Mouse (Mus musculus) gastrocnemius, postnatal 14 days (tissue): Measurements from ENCODE around the gene Klk5. TPM values are rescaled to one million over a fixed set of nuclear protein-coding genes. Genes with fewer than 3 reads are reported as not detected.

Source experiments
- DNase-seq: peaks from one replicate; pipeline ENCODE4 v3.0.0; 2021; ENCODE audit warnings: mixed read lengths
- intact Hi-C: fragments of 180-260 bp; cut with DNase I; formaldehyde crosslinking; loops from one replicate; pipeline ENCODE4 v1.15.1; 2025; ENCODE audit warnings: low total_unique reads
- total RNA-seq, 2 experiments: library from RNA; stranded (reverse); gene quantifications; 2 replicates each; pipeline ENCODE4 v1.2.3; 2021

Klk5 gene
- total RNA-seq, 2 experiments from 2014 or later = not detected

DNA sequence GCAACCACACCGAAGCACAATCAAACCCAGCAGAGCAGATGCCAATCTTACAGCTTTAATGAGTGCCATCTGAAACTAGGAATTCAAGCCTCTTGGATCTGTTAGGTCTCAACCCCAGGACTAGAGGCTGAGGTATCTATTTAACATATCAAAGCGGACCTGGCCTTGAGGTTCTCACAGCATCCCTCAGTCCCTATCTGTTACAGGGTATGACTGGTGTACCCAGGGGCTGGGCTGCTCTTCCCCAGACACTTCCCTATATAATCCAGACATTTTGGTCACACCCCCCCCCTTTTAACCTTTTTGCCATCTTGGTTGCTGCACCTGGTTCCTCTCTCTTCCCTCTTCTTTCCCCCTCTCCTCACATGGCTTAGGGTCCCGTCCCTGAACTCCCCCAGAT is 31.9 kb downstream of the Klk5 start:
- intact Hi-C loops = no loop called here
- no peak for DNase-seq

DNA sequence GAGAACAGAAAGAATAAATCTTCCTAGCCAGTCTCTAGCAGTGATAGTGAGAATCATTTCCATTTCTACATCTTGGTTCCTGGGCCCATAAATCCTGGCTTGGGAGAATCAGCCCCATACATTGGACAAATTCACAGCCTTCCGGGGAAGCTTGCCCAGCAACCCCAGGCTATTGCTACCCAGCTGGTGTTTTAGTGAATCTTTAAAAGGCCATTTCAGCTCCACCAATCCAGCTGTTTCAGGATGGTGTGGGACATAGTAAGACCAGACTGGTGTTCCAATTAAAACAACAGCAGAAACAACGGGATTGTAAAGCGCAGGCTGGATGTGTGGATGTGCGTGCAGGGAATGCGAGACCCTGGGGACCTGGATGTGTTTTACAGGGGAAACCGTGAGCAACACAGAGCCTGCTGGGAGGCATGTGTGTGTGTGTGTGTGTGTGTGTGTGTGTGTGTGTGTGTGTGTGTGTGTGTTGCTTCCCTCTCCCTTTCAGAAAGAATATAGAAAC is 33.2 kb downstream of the Klk5 start:
- DNase-seq = no peak
- intact Hi-C loops = no loop called here

DNA sequence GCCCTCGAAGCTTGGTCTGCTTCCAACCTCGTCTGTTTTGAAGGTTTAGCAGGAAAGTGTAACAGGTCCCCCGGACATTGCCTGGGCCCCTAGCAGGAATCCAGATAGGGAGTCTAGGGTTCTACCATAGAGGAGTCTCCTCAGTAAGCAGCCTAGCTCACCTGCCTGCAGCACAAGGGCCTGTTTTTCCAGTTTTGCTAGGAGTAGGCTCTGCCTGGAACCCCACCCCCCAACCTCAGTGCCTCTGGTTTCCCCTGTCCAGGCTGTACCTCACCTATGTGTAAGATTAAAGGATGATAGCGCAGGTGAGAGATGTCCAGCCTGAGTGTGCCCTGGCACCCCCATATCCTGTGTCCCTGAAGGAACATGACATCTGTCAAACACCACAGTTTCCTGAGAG is 34.7 kb downstream of the Klk5 start:
- intact Hi-C loops = no loop called here

DNA sequence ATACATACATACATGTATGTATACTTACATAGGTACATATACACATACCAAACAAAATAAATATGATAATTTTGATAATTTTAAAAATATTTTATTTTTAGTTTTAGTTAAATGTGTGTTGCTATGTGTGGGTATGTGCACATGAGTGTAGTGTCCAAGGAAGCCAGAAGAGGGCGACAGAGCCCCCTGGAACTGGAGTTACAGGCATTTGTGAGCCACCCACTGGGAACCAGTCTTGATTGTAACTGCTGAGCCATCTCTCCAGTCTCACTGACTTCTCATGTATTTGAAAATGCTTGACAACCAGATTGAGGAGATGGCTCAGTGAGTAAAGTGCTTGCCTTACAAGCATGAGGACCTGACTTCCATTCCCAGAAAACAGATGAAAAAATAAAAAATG is 36.5 kb downstream of the Klk5 start:
- no peak for DNase-seq
- intact Hi-C loops = no loop called here

More for the DNA sequence above, 34.7 kb downstream of the Klk5 start:
- no peak for DNase-seq

DNA sequence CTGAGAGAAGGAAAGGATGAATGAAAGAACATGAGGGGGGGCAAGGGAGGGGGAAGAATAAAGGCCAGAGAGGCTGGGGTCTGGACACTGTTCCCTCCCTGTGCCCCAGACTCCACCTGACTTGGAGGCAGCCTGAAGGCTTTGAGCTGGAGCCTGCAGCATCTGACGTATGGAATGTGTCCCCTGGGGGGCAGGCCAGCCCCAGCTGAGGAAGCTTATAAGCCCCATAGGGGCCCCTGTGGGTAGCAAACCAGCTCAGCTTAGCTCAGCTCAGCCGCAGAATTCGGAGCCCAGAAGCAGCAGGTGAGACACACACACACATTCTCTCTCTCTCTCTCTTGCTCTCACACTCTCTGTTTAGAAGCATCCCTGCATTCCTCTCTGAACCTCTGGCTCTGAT is 39.1 kb downstream of the Klk5 start, which contains the start of gene Klk4:
Gene Klk4 (plus strand): TSS at position 249 of the 400 bp plus-strand sequence.
- no peak for DNase-seq

DNA sequence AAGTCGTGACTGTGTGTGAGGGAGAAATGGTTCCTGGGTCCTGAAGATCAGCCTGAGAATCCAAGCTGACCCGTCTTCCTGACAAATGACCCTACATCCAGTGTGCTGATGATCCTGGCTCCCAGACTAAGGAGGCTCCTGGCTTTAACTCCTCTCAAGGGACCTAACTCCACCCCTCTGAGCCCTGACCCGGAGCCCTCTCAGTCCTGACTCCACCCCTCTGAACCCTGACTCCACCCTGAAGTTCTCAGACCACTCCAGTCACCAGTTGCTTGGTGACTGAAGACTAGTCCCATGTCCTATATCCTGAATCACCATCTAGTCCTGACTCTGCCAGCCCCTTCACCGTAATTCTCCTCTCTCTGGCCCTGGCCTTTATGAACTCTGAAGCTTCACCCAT is 40.6 kb downstream of the Klk5 start:
- intact Hi-C loops = no loop called here

More for the DNA sequence above, 39.1 kb downstream of the Klk5 start, which contains the start of gene Klk4:
- intact Hi-C loops = no loop called here

DNA sequence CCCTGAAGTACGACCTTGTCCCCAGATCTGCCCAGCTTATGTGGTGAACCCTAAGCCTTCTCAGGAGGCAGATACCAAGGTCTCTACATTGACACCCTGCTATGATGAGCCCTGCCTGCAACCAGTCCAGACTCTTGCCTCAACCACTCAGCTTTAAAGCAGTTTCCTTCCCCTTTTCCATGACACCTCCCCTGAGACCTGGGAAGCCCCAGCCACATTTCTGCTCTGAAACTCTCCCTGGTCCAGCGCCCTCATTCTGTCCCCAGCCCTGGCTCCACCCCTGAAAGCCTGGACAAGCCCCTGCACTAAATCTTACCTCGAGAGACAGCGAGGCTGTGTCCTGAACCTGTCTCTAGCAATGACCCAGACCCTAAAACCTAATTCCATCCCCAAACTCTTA is 41.0 kb downstream of the Klk5 start:
- peak; percentile 17 for DNase-seq
- intact Hi-C loops = no loop called here

More for the DNA sequence above, 40.6 kb downstream of the Klk5 start:
- no peak for DNase-seq

DNA sequence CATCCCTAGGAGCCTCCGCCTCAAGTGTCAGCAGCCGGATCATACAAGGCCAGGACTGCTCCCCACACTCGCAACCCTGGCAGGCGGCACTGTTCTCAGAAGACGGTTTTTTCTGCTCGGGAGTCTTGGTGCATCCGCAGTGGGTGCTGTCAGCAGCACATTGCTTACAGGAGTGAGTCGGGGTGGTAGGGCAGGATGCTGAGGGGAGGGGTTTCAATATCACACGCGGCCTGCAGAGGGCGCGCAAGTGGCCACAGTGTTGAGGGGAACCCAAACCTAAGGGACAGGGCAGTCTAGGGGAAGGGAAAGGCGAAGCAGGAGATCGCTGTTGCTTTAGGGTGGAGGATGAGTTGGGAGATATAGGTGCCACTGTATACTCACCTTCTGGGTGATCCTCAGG is 41.8 kb downstream of the Klk5 start:
- intact Hi-C loops = no loop called here
- peak; percentile 36 for DNase-seq

DNA sequence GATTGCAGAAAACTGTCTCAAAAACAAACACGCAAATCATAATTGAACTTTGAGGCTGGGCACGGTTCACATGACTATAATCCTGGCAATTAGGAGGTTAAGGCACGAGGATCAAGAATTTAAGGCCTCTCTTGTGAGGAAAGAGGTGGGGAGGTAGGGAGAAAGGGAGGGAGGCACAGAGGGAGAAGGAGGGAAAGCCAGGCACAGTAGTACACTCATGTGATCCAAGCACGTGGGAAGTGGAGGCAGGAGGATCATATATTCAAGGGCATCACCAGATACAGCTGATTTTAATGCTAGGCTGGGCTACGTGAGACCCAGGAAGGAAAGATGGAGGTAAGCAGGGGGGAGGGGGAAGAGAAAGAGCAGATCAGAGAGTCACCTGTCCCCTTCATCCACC is 49.6 kb downstream of the Klk5 start:
- intact Hi-C loops = loop anchor here (5.0 kb wide), 1 partner anchor 214 kb away; no protein-coding TSS in a partner anchor
- no peak for DNase-seq

DNA sequence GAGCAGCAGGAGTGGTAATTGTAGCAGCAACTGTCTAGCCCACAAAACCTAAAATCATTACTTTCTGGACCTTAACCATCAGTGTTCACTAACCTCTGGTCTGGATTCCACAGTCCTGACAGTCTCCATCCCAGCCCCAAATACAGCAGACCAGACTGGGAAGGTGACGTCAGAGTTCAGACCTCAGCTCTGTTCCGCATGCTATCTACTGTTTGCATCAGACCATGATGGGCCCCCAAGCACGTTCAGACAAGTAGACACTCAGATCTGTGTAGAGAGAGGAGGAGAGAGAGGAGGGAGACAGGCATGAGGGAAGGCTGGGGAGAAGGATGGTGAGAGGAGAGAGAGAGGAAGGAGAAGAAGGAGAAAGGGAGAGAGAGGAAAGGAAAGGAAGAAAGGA is 50.0 kb downstream of the Klk5 start:
- intact Hi-C loops = loop anchor here (5.0 kb wide), 1 partner anchor 214 kb away; no protein-coding TSS in a partner anchor
- no peak for DNase-seq

DNA sequence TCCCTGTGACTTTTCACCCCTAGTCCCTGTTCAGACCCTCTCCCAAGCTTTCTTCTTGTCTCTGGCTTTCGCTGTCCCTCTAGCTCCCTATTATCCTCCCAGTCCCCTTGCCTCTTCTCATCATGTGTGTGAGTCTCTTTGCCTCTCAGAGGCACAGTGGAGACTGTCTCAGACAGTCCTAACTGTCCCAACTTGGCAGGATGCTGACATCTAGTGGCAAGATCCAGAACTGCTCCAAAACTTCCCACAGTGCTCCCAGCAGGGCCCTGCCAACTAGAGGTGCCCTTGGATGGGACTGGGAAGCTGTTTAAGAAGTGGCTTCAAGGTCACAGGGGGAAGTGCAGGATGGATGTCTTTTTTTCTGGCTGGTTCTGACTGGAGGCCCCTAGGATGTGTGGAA is 53.1 kb downstream of the Klk5 start:
- intact Hi-C loops = loop anchor here (5.0 kb wide), 1 partner anchor 218 kb away; no protein-coding TSS in a partner anchor

More for the DNA sequence above, 53.1 kb downstream of the Klk5 start:
- DNase-seq = peak; percentile 70

Other genes with a start within 250 kb of the Klk5 start
- gene Zfp819, start 234.8 kb upstream of the Klk5 start, total RNA-seq = not detected
- gene Ceacam18, start 207.3 kb upstream of the Klk5 start, total RNA-seq = not detected
- gene Siglece, start 181.8 kb upstream of the Klk5 start, total RNA-seq = under 1 TPM; 0.78 to 0.80 TPM
- gene Ctu1, start 170.0 kb upstream of the Klk5 start, total RNA-seq = 1 to 10 TPM; 2.2 to 2.9 TPM
- gene Klk14, start 151.6 kb upstream of the Klk5 start, total RNA-seq = not detected
- gene Klk13, start 129.4 kb upstream of the Klk5 start, total RNA-seq = not detected
- not detected for gene Klk12, start 73.1 kb upstream of the Klk5 start, total RNA-seq
- not detected for gene Klk11, start 67.4 kb upstream of the Klk5 start, total RNA-seq
- gene Klk10, start 60.9 kb upstream of the Klk5 start, total RNA-seq = under 1 TPM in 1 of 2 experiments, not detected in 1; 0.22 TPM
- not detected for gene Klk9, start 50.1 kb upstream of the Klk5 start, total RNA-seq
- gene Klk8, start 44.4 kb upstream of the Klk5 start, total RNA-seq = 1 to 10 TPM; 2.4 to 2.7 TPM
- gene Klk7, start 30.7 kb upstream of the Klk5 start, total RNA-seq = not detected
- not detected for gene Klk6, start 17.5 kb upstream of the Klk5 start, total RNA-seq
- not detected for gene Klk4, start 39.2 kb downstream of the Klk5 start, total RNA-seq
- not detected for gene Klk15, start 91.8 kb downstream of the Klk5 start, total RNA-seq
- under 1 TPM in 1 of 2 experiments, not detected in 1; 0.25 TPM for gene Klk1b8, start 108.7 kb downstream of the Klk5 start, total RNA-seq
- gene Klk1b1, start 124.8 kb downstream of the Klk5 start, total RNA-seq = not detected
- gene Klk1b9, start 134.1 kb downstream of the Klk5 start, total RNA-seq = not detected
- not detected for gene Klk1b11, start 153.9 kb downstream of the Klk5 start, total RNA-seq
- under 1 TPM in 1 of 2 experiments, not detected in 1; 0.21 TPM for gene Klk1b26, start 170.2 kb downstream of the Klk5 start, total RNA-seq
- not detected for gene Klk1b27, start 210.3 kb downstream of the Klk5 start, total RNA-seq